Mouse (Mus musculus) midbrain, embryonic 11.5 days (tissue): ENCODE results near the gene Rbm6. TPM values are rescaled to one million over a fixed set of nuclear protein-coding genes. Genes with fewer than 3 reads are reported as not detected.

ENCODE experiments used
- ATAC-seq: fragments of 200-750 bp; cut with Nextera tagmentation; 2 replicates; pipeline ENCODE4 v1.8.0; 2017; ENCODE audit warnings: moderate TSS enrichment, moderate library complexity; ENCODE audit not compliant: low FRiP score
- DNase-seq: peaks from one replicate; pipeline ENCODE4 v3.0.0; 2015; ENCODE audit warnings: low spot score; ENCODE audit errors: missing footprints
- H3K27ac ChIP-seq: fragments of 300-500 bp; sonication (generic); 2 replicates; pipeline ENCODE4 v1.5.1; 2014; ENCODE audit warnings: low read depth, low read length
- H3K27me3 ChIP-seq: fragments of 300-500 bp; sonication (generic); 2 replicates; pipeline ENCODE4 v1.6.1; 2014; ENCODE audit warnings: mild to moderate bottlenecking, low read length, moderate library complexity, mixed read lengths; ENCODE audit not compliant: control insufficient read depth, insufficient read depth
- H3K36me3 ChIP-seq: fragments of 300-500 bp; sonication (generic); 2 replicates; pipeline ENCODE4 v1.6.1; 2014; ENCODE audit warnings: mild to moderate bottlenecking, low read length, moderate library complexity, mixed read lengths; ENCODE audit not compliant: control insufficient read depth, insufficient read depth
- H3K4me1 ChIP-seq: fragments of 300-500 bp; sonication (generic); 2 replicates; pipeline ENCODE4 v1.6.1; 2014; ENCODE audit warnings: low read length; ENCODE audit not compliant: control insufficient read depth, insufficient read depth
- H3K4me2 ChIP-seq: fragments of 300-500 bp; sonication (generic); 2 replicates; pipeline ENCODE4 v1.6.1; 2014; ENCODE audit warnings: mild to moderate bottlenecking, moderate library complexity
- H3K4me3 ChIP-seq: fragments of 300-500 bp; sonication (generic); 2 replicates; pipeline ENCODE4 v1.5.1; 2014; ENCODE audit warnings: low read depth, low read length
- H3K9ac ChIP-seq: fragments of 300-500 bp; sonication (generic); 2 replicates; pipeline ENCODE4 v1.6.1; 2014; ENCODE audit warnings: low read length
- H3K9me3 ChIP-seq: fragments of 300-500 bp; sonication (generic); 2 replicates; pipeline ENCODE4 v1.6.1; 2016; ENCODE audit warnings: low read length; ENCODE audit not compliant: control insufficient read depth
- WGBS: fragments of 180-500 bp; shearing (Covaris S2); extraction: QIAGEN DNeasy Blood & Tissue Kit; methylation state at CpG from one replicate; pipeline ENCODE4 v1.1.7; 2014; 5-methylcytosine and 5-hydroxymethylcytosine counted together
- polyA plus RNA-seq: library from polyadenylated mRNA; unstranded; fragments of >200 nt; fragmentation: Nextera tagmentation; extraction: Ambion mirVana; gene quantifications from 2 replicates; pipeline ENCODE4 v1.2.1, GENCODE M21; 2014

Gene Rbm6
- polyA plus RNA-seq, 1 experiment from 2014 or later = 104 TPM

DNA sequence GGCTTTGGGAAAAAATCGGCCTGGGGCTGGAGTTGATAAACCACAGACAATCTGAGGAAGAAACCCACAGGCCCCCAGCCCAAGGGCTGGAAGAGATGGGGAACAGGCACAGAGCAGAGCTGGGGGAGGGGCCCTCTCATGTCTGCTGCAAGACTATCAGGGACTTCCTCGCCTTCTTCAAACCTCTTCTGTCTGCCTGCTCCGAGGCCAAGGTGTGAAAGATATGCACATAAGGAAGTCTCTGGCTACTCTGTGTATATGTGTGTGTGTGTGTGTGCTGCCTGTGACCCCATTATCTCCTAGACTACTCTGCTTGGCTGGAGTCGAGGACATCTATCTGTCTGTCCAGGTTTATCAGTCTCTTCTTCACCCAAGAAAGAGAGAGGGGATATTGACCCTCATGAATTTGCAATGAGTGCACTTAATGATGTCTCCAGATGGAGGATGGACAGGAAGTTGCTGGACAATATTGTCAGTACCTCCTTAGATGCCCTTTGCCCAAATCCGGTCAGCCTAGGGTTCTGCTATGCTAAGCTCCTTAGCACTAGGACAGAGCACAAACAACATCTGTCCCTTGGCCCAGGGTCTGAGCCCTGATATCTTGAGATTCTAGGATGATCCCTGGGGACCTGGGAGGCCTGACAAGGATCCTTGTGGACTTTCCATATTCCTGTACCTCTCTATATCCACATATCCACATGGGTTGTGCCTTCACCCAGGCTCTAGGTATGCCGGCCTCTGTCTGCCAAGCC lies 143.9 kb downstream of the Rbm6 start:
- 0 out of 2 replicates have a peak overlapping the region, but pooled peaks have one; percentile 32 for H3K27ac ChIP-seq
- no peak overlapping the region for H3K9ac ChIP-seq
- DNase-seq (no peak), ATAC-seq (peak; percentile 26; the same call in 1 of the 2 replicates)
- 61% methylated on average over 6 of the region's 6 CpGs for WGBS
- H3K9me3 ChIP-seq = no peaks in the 10 kb centered on the region
- no peaks in the 10 kb centered on the region for H3K36me3 ChIP-seq
- H3K4me3 ChIP-seq = no peak overlapping the region
- peaks cover 32% of the 10 kb centered on the region for H3K4me1 ChIP-seq
- H3K4me2 ChIP-seq = no peak overlapping the region
- H3K27me3 ChIP-seq = no peaks in the 10 kb centered on the region

DNA sequence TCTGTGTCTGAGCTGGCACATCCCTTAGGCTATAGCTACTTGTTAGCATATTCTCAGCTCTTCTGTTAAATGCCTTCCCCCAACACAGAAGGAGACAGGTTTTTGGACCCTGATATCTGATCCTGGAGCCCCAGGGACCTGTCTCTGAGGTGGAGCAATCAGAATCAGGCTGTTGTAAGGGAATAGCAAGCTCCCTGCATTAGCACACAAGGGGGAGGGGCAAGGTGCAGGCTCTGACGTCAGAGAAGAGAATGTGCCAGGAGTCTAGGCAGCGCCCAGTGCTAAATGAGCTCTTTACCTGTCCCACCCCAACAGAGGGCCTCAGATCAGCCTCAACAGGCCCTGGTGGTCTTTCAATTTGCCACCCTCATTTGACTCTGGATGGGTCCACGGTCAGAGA lies 146.0 kb downstream of the Rbm6 start:
- Histone ChIP-seq H3K27me3 (no peaks in the 10 kb centered on the region), H3K9me3 (no peaks in the 10 kb centered on the region), H3K4me2 (no peak overlapping the region), H3K4me1 (peaks cover 45% of the 10 kb centered on the region), H3K36me3 (no peaks in the 10 kb centered on the region), H3K4me3 (no peak overlapping the region), H3K27ac (no peak overlapping the region), H3K9ac (no peak overlapping the region; the same call in 1 of the 2 replicates)
- ATAC-seq (no peak), DNase-seq (no peak)
- 57% methylated on average over 3 of the region's 3 CpGs for WGBS

DNA sequence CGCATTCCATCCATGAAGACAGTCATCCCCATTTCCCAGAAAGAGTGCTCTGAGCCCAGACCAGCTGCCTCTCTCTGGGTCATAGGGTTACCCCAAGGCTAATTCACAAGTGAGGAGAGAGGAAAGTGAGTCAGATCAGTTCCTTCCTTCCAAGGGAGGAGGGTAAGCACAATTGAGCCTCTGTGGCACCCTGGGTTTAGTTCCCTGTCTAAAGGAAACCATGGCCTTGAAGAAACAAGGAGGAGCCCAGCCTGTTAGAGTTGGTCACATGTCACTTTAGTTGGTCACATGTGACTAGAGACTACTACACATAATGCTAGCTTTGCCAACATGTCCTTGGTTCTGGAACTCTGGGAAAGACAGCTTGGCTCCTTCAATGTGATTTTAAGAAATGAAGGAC lies 148.2 kb downstream of the Rbm6 start:
- H3K4me1 ChIP-seq = peaks cover 31% of the 10 kb centered on the region
- H3K27ac ChIP-seq = no peak overlapping the region
- ATAC-seq = no peak

DNA sequence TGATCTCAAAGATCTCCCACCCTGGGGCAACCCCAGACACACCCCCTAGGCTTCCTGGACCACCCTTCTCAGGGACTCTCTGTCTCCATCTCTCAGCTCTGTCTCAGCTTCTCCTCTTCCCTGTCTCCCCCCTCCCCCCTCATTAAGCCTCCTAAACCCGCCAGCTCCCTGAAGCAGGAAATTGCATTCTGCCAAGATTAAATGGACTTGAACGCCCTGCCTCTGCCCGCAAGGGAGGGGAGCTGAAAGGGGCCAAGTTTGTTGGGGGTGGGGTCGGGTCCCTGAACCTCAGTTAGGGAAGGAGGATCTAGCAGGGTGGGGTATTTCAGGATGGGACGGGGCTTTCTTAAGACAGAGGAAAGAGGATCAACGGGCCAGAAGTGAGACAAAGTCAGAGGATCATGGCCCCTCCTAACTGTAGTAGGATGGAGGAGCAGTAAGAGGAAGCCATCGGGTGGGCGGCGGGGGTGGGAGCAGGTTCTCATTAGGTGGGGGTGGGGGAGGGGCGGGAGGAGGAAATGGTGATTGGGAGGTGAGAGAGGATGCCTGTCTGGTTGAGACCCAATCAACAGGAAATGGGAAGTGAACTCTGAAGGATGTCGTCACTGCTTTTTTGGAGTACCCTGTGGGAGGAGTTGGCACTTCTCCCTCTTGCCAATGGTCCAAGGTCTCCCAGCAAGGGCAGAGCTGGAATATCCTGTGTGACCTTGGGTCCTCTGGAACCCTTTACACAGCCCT lies 149.1 kb downstream of the Rbm6 start:
- Histone ChIP-seq H3K4me1 (peaks cover 23% of the 10 kb centered on the region), H3K9ac (peak overlapping the region; percentile 45; the same call in 1 of the 2 replicates)
- whole genome bisulfite sequencing = 3% methylated on average over 11 of the region's 11 CpGs

More for the DNA sequence above, 148.2 kb downstream of the Rbm6 start:
- Histone ChIP-seq H3K9ac (no peak overlapping the region), H3K4me2 (no peak overlapping the region), H3K36me3 (no peaks in the 10 kb centered on the region), H3K27me3 (no peaks in the 10 kb centered on the region), H3K9me3 (no peaks in the 10 kb centered on the region), H3K4me3 (no peak overlapping the region)
- DNase-seq = no peak
- 92% methylated on average over 1 of the region's 1 CpGs for WGBS

More for the DNA sequence above, 149.1 kb downstream of the Rbm6 start:
- Histone ChIP-seq H3K9me3 (no peaks in the 10 kb centered on the region), H3K27ac (peak overlapping the region; percentile 22; the same call in 1 of the 2 replicates), H3K27me3 (no peaks in the 10 kb centered on the region), H3K4me3 (no peak overlapping the region), H3K36me3 (no peaks in the 10 kb centered on the region), H3K4me2 (peak overlapping the region; percentile 32)
- no peak for DNase-seq
- peak; percentile 64 for ATAC-seq

Other genes starting within 250 kb of the Rbm6 start
- 578 and 581 TPM in 2 replicates for gene Gnai2, start 237.9 kb downstream of the Rbm6 start, polyA plus RNA-seq
- 11.2 and 11.7 TPM in 2 replicates for gene Slc38a3, start 203.7 kb downstream of the Rbm6 start, polyA plus RNA-seq
- gene Gnat1, start 193.5 kb downstream of the Rbm6 start, polyA plus RNA-seq = 1.1 and 1.4 TPM in 2 replicates
- 9.6 and 11.9 TPM in 2 replicates for gene Sema3f, start 162.8 kb downstream of the Rbm6 start, polyA plus RNA-seq
- 186 and 191 TPM in 2 replicates for gene Rbm5, start 102.2 kb downstream of the Rbm6 start, polyA plus RNA-seq
- gene Mon1a, start 14.9 kb upstream of the Rbm6 start, polyA plus RNA-seq = 14.8 and 16.8 TPM in 2 replicates
- gene Mst1r, start 33.6 kb upstream of the Rbm6 start, polyA plus RNA-seq = 0.60 and 0.80 TPM in 2 replicates
- not detected in 2 replicates for gene Actl11, start 55.2 kb upstream of the Rbm6 start, polyA plus RNA-seq
- gene Camkv, start 62.4 kb upstream of the Rbm6 start, polyA plus RNA-seq = 6.3 and 6.7 TPM in 2 replicates
- gene Traip, start 76.9 kb upstream of the Rbm6 start, polyA plus RNA-seq = 27.7 and 37.2 TPM in 2 replicates
- 5.5 and 7.5 TPM in 2 replicates for gene Uba7, start 102.3 kb upstream of the Rbm6 start, polyA plus RNA-seq
- gene Gm20661, start 109.8 kb upstream of the Rbm6 start, polyA plus RNA-seq = 0.74 and 1.2 TPM in 2 replicates
- gene Inka1, start 112.6 kb upstream of the Rbm6 start, polyA plus RNA-seq = 20.7 and 25.3 TPM in 2 replicates
- 2.2 and 3.3 TPM in 2 replicates for gene Cdhr4, start 119.3 kb upstream of the Rbm6 start, polyA plus RNA-seq
- gene Gm20662, start 123.1 kb upstream of the Rbm6 start, polyA plus RNA-seq = 0.82 TPM in 1 of 2 replicates, not detected in the other
- 31.6 and 34.8 TPM in 2 replicates for gene Ip6k1, start 129.3 kb upstream of the Rbm6 start, polyA plus RNA-seq
- 18.3 and 19.2 TPM in 2 replicates for gene Gmppb, start 176.0 kb upstream of the Rbm6 start, polyA plus RNA-seq
- gene Amigo3, start 179.9 kb upstream of the Rbm6 start, polyA plus RNA-seq = 1.5 and 2.0 TPM in 2 replicates
- 0.47 and 0.78 TPM in 2 replicates for gene Mst1, start 207.2 kb upstream of the Rbm6 start, polyA plus RNA-seq
- gene Rnf123, start 210.1 kb upstream of the Rbm6 start, polyA plus RNA-seq = 27.2 and 29.2 TPM in 2 replicates
- 53.0 and 67.3 TPM in 2 replicates for gene Apeh, start 221.4 kb upstream of the Rbm6 start, polyA plus RNA-seq